Mouse (Mus musculus): ENCODE data around the gene Ric1. TPM values are rescaled to one million over a fixed set of nuclear protein-coding genes. Genes with fewer than 3 reads are reported as not detected.

The Ric1 gene
- polyA plus RNA-seq, 1 experiment from 2014 or later, result 21.6 TPM

DNA sequence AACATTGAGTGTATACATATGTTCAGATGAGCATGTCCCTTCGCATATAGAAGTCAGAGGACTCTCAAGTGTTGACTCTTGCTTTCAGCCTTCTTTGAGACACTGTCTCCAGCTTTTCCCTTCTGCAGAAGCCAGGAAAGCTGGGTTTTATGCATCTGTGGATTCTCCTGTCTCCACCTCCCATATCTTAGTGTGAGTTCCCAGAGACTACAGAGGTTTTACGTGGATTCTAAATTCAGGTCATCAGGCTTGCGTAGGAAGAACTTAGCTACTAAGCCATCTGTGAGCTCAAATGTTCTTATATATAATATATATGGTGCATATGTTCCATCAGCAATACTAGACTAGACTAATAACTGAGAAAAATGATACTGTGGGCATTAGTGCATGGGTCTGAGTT, 74.2 kb downstream of the Ric1 start:
- 94% methylated on average over 3 of the region's 3 CpGs for WGBS
- peaks cover 67% of the 10 kb centered on the region for H3K36me3 ChIP-seq (ENCODE audit: control insufficient read depth, insufficient read depth, low read length)

GRCm38 (mm10) chr19:29596985-29597384, 74.9 kb downstream of the Ric1 start:
- no peak for ATAC-seq (ENCODE audit: low read depth)
- H3K27ac ChIP-seq (replicated peaks; ENCODE audit: low read depth, low read length), result no peak overlapping the region
- H3K36me3 ChIP-seq (ENCODE audit: control insufficient read depth, insufficient read depth, low read length), result peaks cover 66% of the 10 kb centered on the region
- DNase-seq (ENCODE audit: low spot score), result no peak
- no peaks in the 10 kb centered on the region for H3K27me3 ChIP-seq (replicated peaks; ENCODE audit: control insufficient read depth, insufficient read depth, low read length)
- WGBS, result 91% methylated on average over 2 of the region's 2 CpGs
- no peak overlapping the region for H3K4me2 ChIP-seq (ENCODE audit: low read depth, low read length)
- no peak overlapping the region for H3K4me3 ChIP-seq (ENCODE audit: low read depth, low read length)
- no peak overlapping the region for H3K9ac ChIP-seq (ENCODE audit: low read depth, low read length)
- H3K9me3 ChIP-seq (ENCODE audit: control insufficient read depth, low read length), result no peaks in the 10 kb centered on the region
- H3K4me1 ChIP-seq (ENCODE audit: control insufficient read depth, insufficient read depth, low read length), result no peaks in the 10 kb centered on the region

More for the DNA sequence above, 74.2 kb downstream of the Ric1 start:
- no peak for DNase-seq (ENCODE audit: low spot score)
- Histone ChIP-seq H3K4me2 (ENCODE audit: low read depth, low read length) (no peak overlapping the region), H3K27ac (replicated peaks; ENCODE audit: low read depth, low read length) (no peak overlapping the region), H3K4me1 (ENCODE audit: control insufficient read depth, insufficient read depth, low read length) (no peaks in the 10 kb centered on the region), H3K4me3 (ENCODE audit: low read depth, low read length) (no peak overlapping the region), H3K27me3 (replicated peaks; ENCODE audit: control insufficient read depth, insufficient read depth, low read length) (no peaks in the 10 kb centered on the region), H3K9ac (ENCODE audit: low read depth, low read length) (no peak overlapping the region), H3K9me3 (ENCODE audit: control insufficient read depth, low read length) (no peaks in the 10 kb centered on the region)
- ATAC-seq (ENCODE audit: low read depth), result no peak

DNA sequence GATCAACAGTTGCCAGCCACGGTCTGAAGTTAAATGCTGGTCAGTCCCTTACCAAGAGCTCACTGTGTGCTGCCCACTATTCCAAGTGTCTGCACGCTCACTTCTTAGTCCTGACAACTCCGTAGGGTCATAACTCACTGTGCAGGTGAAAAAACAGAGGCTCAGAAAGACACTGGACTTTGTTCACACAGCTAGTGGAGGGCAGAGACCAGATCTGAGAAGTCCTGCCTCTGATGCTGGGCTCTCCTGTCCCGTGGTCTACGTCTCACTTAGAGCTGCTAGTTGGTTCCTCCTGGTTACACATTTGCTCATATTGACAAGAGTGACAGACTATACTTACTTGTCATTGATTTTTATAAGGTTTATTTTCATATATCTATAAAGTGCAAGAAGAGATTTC, 76.9 kb downstream of the Ric1 start:
- DNase-seq (ENCODE audit: low spot score), result no peak
- no peak overlapping the region for H3K9ac ChIP-seq (ENCODE audit: low read depth, low read length)
- H3K27me3 ChIP-seq (replicated peaks; ENCODE audit: control insufficient read depth, insufficient read depth, low read length), result no peaks in the 10 kb centered on the region
- H3K4me1 ChIP-seq (ENCODE audit: control insufficient read depth, insufficient read depth, low read length), result no peaks in the 10 kb centered on the region
- H3K27ac ChIP-seq (replicated peaks; ENCODE audit: low read depth, low read length), result no peak overlapping the region
- WGBS, result 95% methylated on average over 5 of the region's 5 CpGs
- no peak overlapping the region for H3K4me3 ChIP-seq (ENCODE audit: low read depth, low read length)
- no peak for ATAC-seq (ENCODE audit: low read depth)
- no peak overlapping the region for H3K4me2 ChIP-seq (ENCODE audit: low read depth, low read length)
- H3K9me3 ChIP-seq (ENCODE audit: control insufficient read depth, low read length), result no peaks in the 10 kb centered on the region
- peaks cover 81% of the 10 kb centered on the region for H3K36me3 ChIP-seq (ENCODE audit: control insufficient read depth, insufficient read depth, low read length)

GRCm38 (mm10) chr19:29603548-29604353, 81.7 kb downstream of the Ric1 start:
- H3K36me3 ChIP-seq (ENCODE audit: control insufficient read depth, insufficient read depth, low read length), result peaks cover 62% of the 10 kb centered on the region
- H3K27ac ChIP-seq (replicated peaks; ENCODE audit: low read depth, low read length), result no peak overlapping the region
- H3K27me3 ChIP-seq (replicated peaks; ENCODE audit: control insufficient read depth, insufficient read depth, low read length), result no peaks in the 10 kb centered on the region
- no peak overlapping the region for H3K4me3 ChIP-seq (ENCODE audit: low read depth, low read length)
- H3K4me1 ChIP-seq (ENCODE audit: control insufficient read depth, insufficient read depth, low read length), result no peaks in the 10 kb centered on the region
- DNase-seq (ENCODE audit: low spot score) (no peak), ATAC-seq (ENCODE audit: low read depth) (no peak)
- WGBS, result 85% methylated on average over 14 of the region's 14 CpGs
- no peak overlapping the region for H3K9ac ChIP-seq (ENCODE audit: low read depth, low read length)
- H3K9me3 ChIP-seq (ENCODE audit: control insufficient read depth, low read length), result no peaks in the 10 kb centered on the region
- H3K4me2 ChIP-seq (ENCODE audit: low read depth, low read length), result no peak overlapping the region

GRCm38 (mm10) chr19:29604653-29605052, 82.6 kb downstream of the Ric1 start:
- WGBS, result 95% methylated on average over 3 of the region's 3 CpGs
- Histone ChIP-seq H3K36me3 (ENCODE audit: control insufficient read depth, insufficient read depth, low read length) (peaks cover 54% of the 10 kb centered on the region), H3K4me3 (ENCODE audit: low read depth, low read length) (no peak overlapping the region), H3K9ac (ENCODE audit: low read depth, low read length) (no peak overlapping the region), H3K4me1 (ENCODE audit: control insufficient read depth, insufficient read depth, low read length) (no peaks in the 10 kb centered on the region), H3K9me3 (ENCODE audit: control insufficient read depth, low read length) (no peaks in the 10 kb centered on the region), H3K27me3 (replicated peaks; ENCODE audit: control insufficient read depth, insufficient read depth, low read length) (no peaks in the 10 kb centered on the region), H3K27ac (replicated peaks; ENCODE audit: low read depth, low read length) (no peak overlapping the region), H3K4me2 (ENCODE audit: low read depth, low read length) (no peak overlapping the region)
- ATAC-seq (ENCODE audit: low read depth) (no peak), DNase-seq (ENCODE audit: low spot score) (no peak)

- DNase-seq (ENCODE audit: low spot score), result no peak
- Histone ChIP-seq H3K9ac (ENCODE audit: low read depth, low read length) (no peak overlapping the region), H3K4me2 (ENCODE audit: low read depth, low read length) (no peak overlapping the region), H3K27ac (replicated peaks; ENCODE audit: low read depth, low read length) (no peak overlapping the region), H3K27me3 (replicated peaks; ENCODE audit: control insufficient read depth, insufficient read depth, low read length) (no peaks in the 10 kb centered on the region), H3K4me3 (ENCODE audit: low read depth, low read length) (no peak overlapping the region), H3K4me1 (ENCODE audit: control insufficient read depth, insufficient read depth, low read length) (no peaks in the 10 kb centered on the region), H3K36me3 (ENCODE audit: control insufficient read depth, insufficient read depth, low read length) (peaks cover 54% of the 10 kb centered on the region), H3K9me3 (ENCODE audit: control insufficient read depth, low read length) (no peaks in the 10 kb centered on the region)
- ATAC-seq (ENCODE audit: low read depth), result no peak
- WGBS, result 93% methylated on average over 4 of the region's 4 CpGs
Observed at GRCm38 (mm10) chr19:29607521-29607920, 85.4 kb downstream of the Ric1 start.

GRCm38 (mm10) chr19:29608212-29608611, 86.1 kb downstream of the Ric1 start:
- H3K4me3 ChIP-seq (ENCODE audit: low read depth, low read length), result no peak overlapping the region
- H3K9me3 ChIP-seq (ENCODE audit: control insufficient read depth, low read length), result no peaks in the 10 kb centered on the region
- DNase-seq (ENCODE audit: low spot score) (no peak), ATAC-seq (ENCODE audit: low read depth) (no peak)
- no peak overlapping the region for H3K4me2 ChIP-seq (ENCODE audit: low read depth, low read length)
- H3K27ac ChIP-seq (replicated peaks; ENCODE audit: low read depth, low read length), result no peak overlapping the region
- H3K4me1 ChIP-seq (ENCODE audit: control insufficient read depth, insufficient read depth, low read length), result no peaks in the 10 kb centered on the region
- no peaks in the 10 kb centered on the region for H3K27me3 ChIP-seq (replicated peaks; ENCODE audit: control insufficient read depth, insufficient read depth, low read length)
- peaks cover 54% of the 10 kb centered on the region for H3K36me3 ChIP-seq (ENCODE audit: control insufficient read depth, insufficient read depth, low read length)
- WGBS, result 79% methylated on average over 4 of the region's 4 CpGs
- H3K9ac ChIP-seq (ENCODE audit: low read depth, low read length), result no peak overlapping the region

DNA sequence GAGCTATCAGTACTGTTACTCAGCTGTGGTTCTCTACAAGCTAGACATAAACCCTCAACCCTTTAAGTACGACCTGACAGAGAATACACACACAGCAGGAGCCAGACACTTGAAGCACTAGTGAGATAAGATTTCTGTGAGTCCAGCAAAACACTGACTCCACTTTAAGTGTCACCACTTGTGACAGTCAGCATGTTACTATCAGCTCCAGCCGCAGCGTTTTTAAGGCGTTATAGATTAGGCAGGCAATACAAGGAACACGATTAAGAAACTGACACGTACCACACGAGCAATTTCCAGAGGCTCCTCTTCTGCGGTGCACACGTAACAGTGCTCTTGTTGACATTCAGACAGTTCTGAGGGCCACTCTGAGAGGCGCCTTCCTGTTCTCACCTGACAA, 88.8 kb downstream of the Ric1 start:
- Histone ChIP-seq H3K27me3 (replicated peaks; ENCODE audit: control insufficient read depth, insufficient read depth, low read length) (no peaks in the 10 kb centered on the region), H3K4me1 (ENCODE audit: control insufficient read depth, insufficient read depth, low read length) (no peaks in the 10 kb centered on the region), H3K36me3 (ENCODE audit: control insufficient read depth, insufficient read depth, low read length) (peaks cover 49% of the 10 kb centered on the region), H3K27ac (replicated peaks; ENCODE audit: low read depth, low read length) (no peak overlapping the region), H3K4me2 (ENCODE audit: low read depth, low read length) (no peak overlapping the region), H3K9me3 (ENCODE audit: control insufficient read depth, low read length) (no peaks in the 10 kb centered on the region), H3K9ac (ENCODE audit: low read depth, low read length) (no peak overlapping the region), H3K4me3 (ENCODE audit: low read depth, low read length) (no peak overlapping the region)
- ATAC-seq (ENCODE audit: low read depth) (no peak), DNase-seq (ENCODE audit: low spot score) (no peak)
- 86% methylated on average over 10 of the region's 10 CpGs for WGBS

- 74% methylated on average over 2 of the region's 2 CpGs for WGBS
- Histone ChIP-seq H3K4me1 (ENCODE audit: control insufficient read depth, insufficient read depth, low read length) (no peaks in the 10 kb centered on the region), H3K4me3 (ENCODE audit: low read depth, low read length) (no peak overlapping the region), H3K4me2 (ENCODE audit: low read depth, low read length) (no peak overlapping the region), H3K9me3 (ENCODE audit: control insufficient read depth, low read length) (no peaks in the 10 kb centered on the region), H3K27ac (replicated peaks; ENCODE audit: low read depth, low read length) (no peak overlapping the region), H3K36me3 (ENCODE audit: control insufficient read depth, insufficient read depth, low read length) (peaks cover 49% of the 10 kb centered on the region), H3K9ac (ENCODE audit: low read depth, low read length) (no peak overlapping the region), H3K27me3 (replicated peaks; ENCODE audit: control insufficient read depth, insufficient read depth, low read length) (no peaks in the 10 kb centered on the region)
- no peak for DNase-seq (ENCODE audit: low spot score)
- no peak for ATAC-seq (ENCODE audit: low read depth)
Observed at GRCm38 (mm10) chr19:29612102-29612501, 90.0 kb downstream of the Ric1 start.

Measured in embryonic facial prominence, embryonic 14.5 days (tissue).